Mouse (Mus musculus) lung, adult 18-20 months (tissue): ENCODE measurements at regions not wholly inside any gene's neighbourhood (a gene's known extent, or its start where the extent isn't known, plus 50 kb on each side); places are given as distances from the start of the nearest gene placed in this dataset.

Source experiments
- DNase-seq, 2 experiments: peaks; one replicate each; pipeline ENCODE4 v3.0.0; 2022; ENCODE audit warnings: mixed read lengths in 2 of 2

DNA sequence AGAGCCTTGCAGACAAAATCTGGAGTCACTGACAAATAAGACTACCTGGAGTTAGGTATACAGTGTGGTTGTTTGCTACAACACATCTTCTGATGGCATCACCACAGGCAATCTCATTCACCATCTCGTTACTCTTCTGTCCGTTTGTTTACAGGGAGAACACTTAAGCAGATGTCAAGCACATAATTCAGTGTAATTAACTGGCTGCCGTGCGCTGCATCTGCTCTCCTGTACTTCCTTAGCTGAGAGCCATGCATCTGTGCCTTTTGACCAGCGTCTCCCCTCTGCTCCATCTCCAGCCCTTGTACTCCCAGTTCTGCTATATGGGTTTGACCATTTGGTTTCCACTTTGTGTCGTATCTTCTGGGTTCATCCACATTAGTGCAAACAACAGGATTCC, 218.3 kb upstream of the Foxq1 start:
- DNase-seq = no peak

DNA sequence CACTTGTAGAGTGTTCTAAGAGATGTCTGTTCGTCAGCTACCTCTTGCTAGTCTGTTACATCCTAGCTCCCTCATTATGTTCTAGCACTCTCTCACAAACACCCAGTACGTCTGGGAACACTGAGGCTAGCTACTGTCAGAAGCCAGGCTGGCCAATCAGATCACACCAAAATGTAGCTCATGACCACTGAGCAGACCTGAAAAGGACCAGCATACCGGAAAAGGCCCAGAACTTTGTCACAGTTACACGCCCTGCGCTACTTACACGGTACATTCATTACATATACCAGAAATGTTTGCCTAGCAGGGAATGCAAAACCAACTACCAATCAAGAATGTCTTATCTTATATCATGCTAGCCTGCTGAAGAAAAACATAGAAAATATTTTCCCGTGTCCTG, 216.5 kb upstream of the Foxq1 start:
- no peak for DNase-seq

DNA sequence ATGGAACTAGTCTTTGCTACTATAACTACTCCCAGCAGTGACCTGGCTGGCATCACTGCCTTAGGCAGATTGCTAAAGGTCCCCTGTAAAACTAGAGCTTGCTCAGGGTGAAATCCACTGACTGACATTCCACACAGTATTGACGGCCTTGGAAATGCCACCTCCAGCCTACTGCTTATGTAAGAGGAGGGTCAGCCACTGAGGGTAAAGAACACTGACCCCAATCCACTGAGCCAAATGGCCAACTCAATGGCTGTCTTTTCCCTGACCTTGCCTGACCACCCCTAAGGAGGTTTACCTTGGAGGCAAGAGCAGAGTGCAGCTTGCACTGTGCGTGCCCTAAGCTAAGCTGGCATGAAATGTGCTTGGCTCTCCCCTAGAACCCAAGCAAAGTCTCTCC, 216.0 kb upstream of the Foxq1 start:
- no peak for DNase-seq

DNA sequence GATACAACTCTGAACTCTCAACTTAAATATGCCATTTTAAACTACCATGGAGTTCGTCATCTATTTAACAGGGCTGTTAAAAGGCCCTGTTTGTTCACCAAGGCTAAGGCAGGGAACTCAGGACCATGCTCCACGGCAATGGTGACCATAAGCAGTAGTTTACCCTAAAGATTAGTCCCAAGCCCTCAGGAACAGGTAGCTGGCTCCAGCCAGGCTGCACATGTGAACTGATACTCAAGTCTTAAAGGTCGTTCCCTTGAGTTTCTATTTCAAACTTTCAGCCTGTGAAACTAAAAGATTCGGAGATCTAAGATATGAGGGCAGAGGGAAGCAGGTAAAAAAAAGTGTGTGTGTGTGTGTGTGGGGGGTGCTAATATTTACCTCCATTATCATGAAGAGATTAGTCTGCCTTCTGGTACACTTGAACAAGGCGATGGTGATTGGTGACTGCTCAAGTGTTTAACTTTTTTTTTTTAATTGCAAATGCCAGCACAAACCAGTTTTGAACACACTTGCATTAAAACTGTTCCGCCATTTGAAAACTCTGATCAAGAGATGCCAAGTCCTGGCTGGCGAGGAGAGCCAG, 215.5 kb upstream of the Foxq1 start:
- DNase-seq = no peak

DNA sequence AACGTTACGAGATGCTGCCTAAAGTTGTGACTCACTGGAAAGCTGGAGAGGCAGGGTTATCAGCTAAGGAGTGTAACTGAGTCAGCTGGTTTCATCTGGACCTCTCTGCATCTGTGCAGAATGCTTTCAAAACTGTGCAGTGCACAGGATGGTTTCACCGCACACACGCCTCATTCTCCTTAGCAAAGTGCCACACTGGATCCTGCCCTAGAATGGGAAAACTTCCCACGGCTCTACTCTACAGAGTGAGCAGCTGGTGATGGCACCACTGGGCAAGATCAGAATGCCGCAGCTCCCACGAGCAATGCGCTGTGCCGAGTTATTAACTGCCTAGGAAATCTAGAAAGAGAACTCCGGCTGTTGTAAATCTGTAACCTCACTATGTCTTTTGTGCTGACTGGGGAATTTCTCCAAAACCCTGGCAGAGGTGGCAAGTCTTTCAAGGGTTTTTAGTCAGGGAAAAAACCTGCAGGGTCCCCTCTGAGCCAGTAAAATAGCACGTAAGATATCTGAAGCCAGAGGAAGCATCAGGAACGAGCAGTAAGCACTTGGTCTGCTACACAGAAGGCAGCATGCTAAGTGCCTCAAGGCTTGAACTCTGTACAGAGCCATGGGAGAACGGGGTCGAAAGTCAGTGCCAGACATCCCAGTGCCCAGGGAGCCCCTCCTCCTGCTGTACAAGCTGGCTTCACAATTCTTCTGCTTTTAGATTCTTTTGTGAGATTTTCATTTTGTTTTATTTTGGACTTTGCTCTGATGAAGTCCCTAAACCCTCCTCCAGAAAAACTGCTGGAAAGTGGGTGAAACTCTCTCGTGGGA, 214.4 kb upstream of the Foxq1 start:
- no peak for DNase-seq

DNA sequence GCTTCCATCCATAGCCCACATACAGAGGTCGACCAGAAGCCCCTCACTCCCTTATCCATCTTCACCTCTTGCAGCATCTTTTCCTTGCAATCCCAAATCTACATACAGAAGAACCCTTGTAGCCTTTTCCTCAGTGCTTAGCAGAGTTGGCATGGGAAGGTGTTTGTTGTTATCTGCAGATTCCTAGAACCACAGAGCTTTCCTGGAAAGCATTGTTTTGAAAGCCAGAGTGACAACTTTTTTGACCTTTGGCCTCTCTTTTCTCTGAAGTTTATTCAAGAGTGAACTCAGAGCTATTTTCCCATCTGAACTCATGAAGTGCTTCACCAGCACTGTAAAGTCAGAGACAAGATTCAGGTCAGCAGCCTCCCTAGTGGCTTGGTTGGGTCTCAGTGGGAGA, 209.7 kb upstream of the Foxq1 start:
- no peak for DNase-seq

DNA sequence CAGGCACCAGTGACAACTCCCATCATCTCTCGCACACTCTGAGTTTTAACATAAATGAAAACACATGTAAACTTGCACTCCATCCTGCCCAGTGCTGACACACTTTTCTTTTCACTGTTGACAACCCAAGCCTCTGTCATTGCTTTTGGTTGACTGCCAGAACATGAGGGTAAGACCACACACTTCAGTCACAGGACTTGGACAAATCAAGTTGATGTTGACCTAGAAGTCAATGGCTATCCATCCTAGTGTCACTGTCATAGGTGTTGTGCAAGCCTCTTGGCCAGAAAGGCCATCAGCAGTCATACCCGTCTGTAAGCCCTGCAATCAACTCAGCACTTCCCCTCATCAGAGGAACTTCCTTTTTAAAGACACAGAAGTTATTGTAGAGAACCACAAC, 208.9 kb upstream of the Foxq1 start:
- DNase-seq = peak in 1 of 2 experiments; percentile 20

DNA sequence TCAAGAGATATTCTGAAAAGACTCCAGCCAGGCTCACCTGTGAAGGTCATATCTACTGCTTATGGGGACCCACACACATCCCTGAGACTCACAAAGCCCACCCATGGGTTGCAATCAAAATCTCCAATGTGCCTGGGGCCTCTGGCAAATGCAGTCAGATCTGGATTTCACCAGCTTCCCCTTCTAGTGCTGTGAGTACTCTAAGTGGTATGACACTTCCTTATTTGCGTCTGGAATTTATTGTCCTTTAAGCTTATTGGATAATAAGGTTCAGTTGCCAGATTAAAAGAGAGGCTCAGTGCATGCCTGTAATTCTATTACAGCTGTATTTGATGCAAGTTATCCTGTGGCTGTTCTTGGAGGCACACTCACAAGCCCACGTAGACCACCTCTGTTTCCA, 206.3 kb upstream of the Foxq1 start:
- no peak for DNase-seq

DNA sequence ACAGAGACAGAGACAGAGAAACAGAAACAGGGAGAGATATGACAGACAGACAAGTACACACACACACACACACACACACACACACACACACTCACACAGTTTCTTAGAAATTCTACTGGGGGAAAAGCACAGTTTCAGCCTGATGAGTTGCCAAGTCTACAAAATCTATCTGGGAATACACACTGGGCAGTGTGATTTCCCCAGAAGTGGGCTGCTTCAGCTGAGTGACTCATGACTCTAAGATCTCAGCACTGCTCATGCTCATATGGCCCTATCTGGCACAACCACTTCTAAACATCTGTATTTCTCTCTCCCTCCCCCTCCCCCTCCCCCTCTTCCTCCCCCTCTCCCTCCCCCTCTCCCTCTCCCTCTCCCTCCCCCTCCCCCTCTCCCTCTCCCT, 204.5 kb upstream of the Foxq1 start:
- DNase-seq = no peak

DNA sequence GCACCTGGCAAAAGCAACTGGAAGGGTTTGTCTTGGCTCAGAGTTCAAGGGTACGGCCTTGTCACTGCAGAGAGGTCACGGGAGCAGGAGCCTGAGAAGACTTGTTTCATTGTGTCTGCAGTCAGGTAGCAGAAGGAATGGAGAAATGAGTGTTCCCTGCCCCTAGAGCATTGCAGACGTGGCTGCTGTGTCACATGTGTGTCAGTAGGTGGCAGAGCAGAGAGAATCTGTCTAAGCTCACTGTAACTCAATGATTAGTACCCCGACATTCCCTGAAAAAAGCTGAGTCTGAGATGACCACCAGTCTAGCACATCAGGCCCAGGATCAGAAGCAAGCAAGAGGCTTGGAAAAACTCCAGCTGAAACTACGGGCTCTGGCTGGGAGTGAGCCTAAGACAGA, 203.1 kb upstream of the Foxq1 start:
- no peak for DNase-seq

DNA sequence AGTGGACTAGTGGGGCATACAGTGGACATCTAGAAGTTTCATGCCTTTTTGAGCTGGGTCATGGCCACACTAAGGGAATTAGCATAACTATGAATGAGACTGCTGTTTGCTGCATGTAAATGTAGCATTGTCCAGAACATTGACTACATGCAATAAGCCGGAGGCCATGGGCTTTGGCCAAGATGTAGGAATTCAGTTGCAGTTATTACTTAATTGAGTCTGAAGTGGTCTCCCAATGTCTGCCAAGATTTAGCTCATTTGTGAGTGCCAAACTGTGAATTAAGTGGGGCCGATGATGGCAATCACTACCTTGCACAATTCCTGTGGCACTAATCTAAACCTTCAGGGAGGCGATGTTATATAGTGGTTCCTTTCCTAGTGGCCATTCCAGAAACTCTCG, 196.6 kb upstream of the Foxq1 start:
- DNase-seq = peak; percentile 18 to 43

DNA sequence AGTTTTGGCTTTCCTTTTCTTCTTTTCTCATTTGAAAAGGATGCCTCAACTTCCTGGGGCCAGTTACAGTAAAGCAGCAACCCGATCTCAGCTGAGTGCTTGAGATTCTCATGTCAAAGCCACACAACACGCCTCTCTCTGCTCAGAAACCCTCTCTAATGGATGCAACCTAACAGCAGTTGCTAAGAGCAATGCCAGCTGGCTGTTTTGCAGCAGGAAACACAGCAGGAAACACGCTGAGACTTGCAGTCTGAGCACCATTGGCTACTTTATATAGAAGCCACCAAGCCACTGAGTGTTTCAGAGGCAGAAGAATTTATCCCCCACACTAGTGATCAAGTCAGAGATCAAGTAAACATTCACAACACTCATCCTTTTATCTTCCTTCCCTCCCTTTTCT, 193.5 kb upstream of the Foxq1 start:
- no peak for DNase-seq

DNA sequence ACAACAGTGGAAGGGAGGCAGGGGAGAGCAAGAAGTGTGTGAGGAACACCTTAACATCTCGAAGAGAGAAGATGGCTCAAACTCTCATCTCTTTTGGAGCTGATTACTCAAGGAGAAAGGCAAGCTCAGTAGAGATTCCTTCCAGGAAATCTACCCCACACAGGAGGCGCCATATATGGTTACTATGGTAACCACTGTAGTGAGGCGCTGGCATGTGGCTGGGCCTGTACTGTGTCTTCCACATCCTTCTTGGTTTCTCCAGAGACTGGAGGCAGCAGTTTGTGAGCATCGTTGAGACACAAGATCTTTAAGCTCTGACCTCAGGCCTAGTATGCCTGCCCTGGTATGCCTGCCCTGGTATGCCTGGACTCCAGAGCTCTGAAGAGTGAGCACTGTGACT, 191.6 kb upstream of the Foxq1 start:
- no peak for DNase-seq

DNA sequence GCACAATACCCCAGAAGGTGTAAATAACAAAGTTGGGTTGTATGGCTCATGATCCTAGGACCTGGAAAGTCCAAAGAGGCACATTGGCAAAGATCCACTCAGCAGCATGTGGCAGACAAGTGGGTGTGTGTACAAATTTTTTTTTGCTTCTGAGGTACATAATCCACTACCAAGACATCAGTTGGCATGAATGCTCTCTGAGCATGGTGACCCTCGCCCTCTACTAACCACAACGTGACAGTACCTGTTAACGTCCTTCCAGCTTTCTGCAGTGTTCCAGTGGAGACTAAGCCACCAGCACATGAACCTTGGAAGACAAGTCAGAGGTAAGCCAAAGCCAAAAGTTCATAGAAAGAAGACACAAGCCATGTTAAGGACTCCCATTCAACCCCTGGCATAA, 188.7 kb upstream of the Foxq1 start:
- no peak for DNase-seq

DNA sequence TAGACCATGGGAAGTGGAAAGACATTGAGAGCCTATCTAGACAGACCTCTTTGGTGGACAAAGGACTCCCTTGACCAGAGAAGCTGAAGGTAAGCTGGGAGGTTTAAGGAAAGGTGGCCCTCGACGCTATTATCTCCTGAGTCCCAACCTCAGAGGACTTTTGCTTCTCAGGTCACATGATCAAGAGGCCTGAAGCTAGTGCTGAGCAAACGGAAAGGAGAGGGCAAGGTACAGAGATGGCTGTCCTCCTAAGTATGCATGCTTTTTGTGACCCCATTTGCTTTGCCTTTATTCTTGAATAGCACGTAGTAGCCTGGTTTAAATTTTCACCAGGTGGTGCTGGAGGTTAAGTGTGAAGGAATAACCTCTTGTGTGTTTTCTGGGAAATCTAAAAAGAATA, 186.8 kb upstream of the Foxq1 start:
- DNase-seq = no peak

DNA sequence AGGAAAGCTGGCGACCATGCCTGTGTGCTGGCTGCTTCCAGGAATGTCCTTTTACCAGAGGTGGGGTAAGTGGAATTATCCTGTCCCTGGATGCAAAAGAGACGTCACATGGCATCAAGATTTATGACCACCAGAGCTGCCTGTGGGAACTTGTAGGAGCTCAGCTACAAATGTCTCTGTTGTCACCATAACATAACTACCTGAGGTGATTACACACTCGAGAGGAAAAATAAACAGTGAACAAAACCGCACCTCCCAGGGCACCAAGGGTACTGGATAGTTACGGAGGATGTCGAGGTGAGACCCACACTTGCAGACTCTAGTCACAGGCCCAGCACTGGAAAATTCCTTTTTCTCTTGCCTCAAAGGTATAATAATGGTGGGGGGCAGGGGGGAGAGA, 185.1 kb upstream of the Foxq1 start:
- DNase-seq = peak in 1 of 2 experiments; percentile 27

DNA sequence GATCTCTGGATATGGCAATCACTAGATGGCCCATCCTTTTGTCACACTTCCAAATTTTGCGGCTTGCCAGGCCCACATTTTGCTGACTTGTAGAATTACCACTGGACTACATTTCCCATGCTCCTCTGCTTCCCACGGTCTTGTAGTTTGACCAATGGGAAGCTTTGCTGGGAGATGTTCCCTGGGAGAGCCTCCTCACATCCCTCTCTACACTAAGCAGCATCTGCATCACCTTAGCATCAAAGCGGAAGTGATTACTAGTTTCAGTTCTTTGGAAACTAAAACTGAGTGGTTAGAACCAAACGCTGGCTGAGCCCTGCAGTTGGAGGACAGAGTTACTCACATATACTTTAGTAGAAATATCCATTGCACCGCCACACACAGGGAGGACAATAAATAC, 181.9 kb upstream of the Foxq1 start:
- no peak for DNase-seq

DNA sequence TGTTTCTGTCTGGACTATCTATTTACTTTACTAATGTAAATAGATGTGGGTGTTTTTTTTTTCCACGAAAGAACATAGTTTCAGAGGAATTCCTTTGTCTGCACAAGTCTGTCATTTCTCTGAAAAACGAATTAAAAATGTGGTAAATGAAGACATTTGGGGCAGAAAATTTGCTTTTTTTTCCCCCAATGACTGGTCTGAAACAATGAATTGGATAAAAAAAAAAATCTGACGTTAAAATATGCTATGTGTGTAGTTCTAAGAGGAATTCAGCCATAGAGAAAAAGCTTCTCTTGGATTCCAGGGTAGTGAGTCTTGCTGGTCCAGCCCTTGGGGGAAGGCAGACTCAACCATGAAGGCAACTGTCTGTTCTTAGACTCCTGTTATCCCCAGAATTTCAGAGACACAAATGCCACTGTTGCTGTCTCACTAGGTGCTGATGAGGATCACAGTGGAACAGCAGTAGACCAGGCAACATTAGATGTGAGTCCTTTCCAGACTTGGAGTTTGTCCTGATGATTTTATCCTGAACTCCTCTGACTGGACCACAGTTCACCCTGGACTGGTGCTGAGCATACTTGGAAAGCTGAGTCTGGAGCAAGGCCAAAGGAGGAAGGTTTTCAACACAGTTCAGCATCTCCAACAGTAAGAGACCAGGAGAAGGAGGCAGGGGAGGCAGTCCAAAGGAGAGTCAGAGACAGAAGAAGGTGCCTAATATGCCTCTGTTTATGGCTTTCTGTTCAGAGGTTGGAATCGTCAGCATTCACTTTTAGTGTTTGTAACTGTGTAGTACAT, 162.3 kb upstream of the Foxq1 start:
- DNase-seq = no peak

DNA sequence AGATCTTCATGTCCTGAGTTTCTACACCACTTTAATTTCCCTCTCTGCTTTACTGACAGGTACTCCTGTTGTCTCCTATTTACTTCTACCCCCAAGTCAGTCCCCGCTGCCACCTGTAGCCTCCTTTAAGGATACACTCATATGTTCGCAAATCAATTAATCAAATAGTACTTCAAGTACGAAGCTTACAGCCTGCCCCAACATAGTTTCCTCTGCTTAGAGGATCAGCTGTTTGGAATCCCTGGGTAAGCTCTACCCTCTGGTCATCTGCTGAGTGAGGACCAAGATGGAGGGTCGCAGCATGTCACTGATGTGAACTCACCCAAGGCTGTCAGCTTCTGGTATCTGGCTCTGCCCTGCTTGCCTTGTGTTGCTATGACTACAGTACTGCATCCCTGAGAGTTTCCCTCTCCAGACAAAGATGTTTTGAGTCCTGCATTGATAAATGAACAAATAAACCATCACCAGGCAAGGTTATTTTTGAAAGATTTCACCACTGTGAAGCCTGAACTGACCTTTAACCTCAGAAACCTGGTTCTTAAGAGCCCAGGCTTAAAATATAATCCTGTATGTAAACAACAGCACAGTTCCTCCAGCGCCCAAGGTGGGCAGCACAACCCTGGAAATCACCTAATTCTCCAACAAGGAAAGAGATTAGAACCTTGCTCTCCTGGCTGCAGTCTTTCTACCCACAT, 159.6 kb upstream of the Foxq1 start:
- no peak for DNase-seq

DNA sequence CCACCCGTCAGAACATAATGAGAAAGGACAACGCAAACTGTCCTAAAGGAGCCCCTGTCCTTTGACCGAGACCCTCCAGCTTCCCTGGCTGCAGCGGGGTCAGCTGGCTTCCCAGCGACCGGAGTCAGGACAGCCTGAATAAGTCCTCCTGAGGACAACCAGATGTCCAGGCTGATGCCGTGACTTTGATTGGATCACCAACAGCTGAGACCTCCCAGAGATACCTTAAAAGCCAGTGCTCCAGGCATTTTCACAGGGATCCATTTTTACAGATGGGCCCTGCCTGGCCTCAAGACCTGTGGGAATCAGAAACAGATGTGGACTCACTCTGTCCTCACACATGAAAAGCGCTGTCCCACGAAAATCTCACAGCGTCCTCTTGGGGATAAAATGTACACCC, 158.7 kb upstream of the Foxq1 start:
- no peak for DNase-seq

DNA sequence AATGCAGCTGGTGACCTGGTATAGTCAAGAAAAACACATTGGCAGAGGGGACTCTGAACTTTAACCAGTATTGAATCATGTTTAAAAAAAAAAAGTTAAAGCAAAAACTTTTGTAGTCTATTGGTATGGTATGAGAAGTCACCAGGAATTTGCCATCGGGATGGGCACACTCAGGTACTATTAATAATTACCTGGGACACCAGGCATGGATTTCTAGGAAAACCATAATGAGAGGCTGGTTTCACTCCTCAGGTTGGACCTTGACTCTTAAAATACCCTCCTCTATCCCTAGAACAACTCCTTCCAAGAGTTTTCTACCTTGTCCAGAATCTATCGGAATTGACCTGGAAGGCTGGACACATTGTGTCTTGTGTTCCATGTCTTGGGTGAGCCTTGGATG, 155.5 kb upstream of the Foxq1 start:
- DNase-seq = no peak

DNA sequence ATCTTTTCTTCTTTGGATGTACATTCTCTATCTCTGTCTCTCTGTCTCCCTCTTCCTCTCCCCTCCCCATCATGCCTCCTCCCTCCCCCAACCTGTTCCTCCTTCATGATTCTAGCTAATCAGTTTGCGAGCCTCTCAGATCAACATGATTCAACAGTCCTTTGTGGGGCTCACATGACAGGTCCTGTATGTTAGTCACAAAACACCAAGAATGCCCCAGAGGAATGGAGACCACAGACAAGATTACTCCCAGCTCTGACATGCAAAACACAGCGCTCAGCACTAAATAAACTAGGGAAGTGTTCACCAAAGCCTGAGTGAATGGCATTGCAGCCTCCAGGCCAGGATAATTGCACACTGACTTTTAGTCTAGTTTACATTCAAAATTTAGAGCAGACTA, 150.6 kb upstream of the Foxq1 start:
- no peak for DNase-seq

DNA sequence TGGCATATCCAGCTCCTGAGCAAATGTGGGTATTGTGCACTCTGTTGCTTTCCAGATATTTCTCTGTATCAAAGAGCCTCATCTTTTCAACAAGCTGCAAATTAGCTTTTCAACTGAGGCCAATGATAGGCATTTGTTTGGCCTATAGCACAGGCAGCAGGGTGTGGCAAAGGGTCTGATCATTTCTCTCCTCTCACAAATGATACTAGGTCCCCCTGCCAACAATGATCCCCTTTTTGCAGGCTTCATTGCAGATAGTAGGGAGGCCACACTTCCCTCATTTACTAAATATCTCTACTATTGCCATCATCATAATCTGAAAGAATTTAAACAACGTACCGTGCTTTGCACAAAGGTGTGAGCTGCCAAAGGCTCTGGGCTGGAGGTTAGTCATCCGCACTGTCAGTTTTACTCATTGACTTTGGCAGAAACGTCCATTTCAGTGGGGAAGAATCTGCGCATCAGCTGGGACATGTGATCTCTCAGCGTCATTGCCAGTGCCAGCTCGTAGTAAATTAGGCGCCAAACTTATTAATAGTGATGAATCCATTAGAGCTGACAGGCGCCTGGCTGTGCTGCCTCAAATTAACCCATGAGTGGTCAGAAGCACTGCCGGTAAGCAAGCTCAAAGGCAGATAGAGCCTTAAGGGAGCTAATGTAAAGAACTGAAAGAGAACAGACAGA, 147.4 kb upstream of the Foxq1 start:
- no peak for DNase-seq
